Mouse (Mus musculus) megakaryocyte progenitor cell, adult 5-6 weeks (primary cell): ENCODE measurements around the gene Gm17334. TPM values are rescaled to one million over a fixed set of nuclear protein-coding genes. Genes with fewer than 3 reads are reported as not detected.

Experiments
- ATAC-seq: replicated peaks from 2 replicates; pipeline ENCODE4 v1.8.0; 2016; ENCODE audit warnings: mild to moderate bottlenecking, moderate TSS enrichment, inconsistent platforms; ENCODE audit not compliant: poor library complexity
- total RNA-seq, 2 experiments: library from RNA; stranded (forward) in 1 of 2; stranded (reverse) in 1 of 2; fragments of 157-497, 149-512 nt in 1 of 2; fragments of 200-1000 nt in 1 of 2; gene quantifications; 2 replicates each; pipeline versions ENCODE4 v1.2.3 to v1.2.4; 2015 to 2017

Gm17334 gene
- total RNA-seq, 2 experiments from 2014 or later, result 0.37 TPM; not detected in 1

- ATAC-seq, result no peak
These were observed 23.2 kb downstream of the Gm17334 start for GRCm38 (mm10) chr11:53749716-53750352.

GRCm38 (mm10) chr11:53749306-53749705 lies 23.7 kb downstream of the Gm17334 start:
- no peak for ATAC-seq

- ATAC-seq, result peak; percentile 86
These were observed 24.4 kb downstream of the Gm17334 start for GRCm38 (mm10) chr11:53748614-53749013.

- peak; percentile 50 for ATAC-seq
These were observed 25.0 kb downstream of the Gm17334 start for GRCm38 (mm10) chr11:53747985-53748384.

GRCm38 (mm10) chr11:53745260-53745659 lies 27.7 kb downstream of the Gm17334 start:
- ATAC-seq, result no peak

- ATAC-seq, result no peak
These were observed 30.6 kb downstream of the Gm17334 start for GRCm38 (mm10) chr11:53742353-53742752.

GRCm38 (mm10) chr11:53737573-53737946 lies 35.4 kb downstream of the Gm17334 start:
- ATAC-seq, result peak; percentile 81

DNA sequence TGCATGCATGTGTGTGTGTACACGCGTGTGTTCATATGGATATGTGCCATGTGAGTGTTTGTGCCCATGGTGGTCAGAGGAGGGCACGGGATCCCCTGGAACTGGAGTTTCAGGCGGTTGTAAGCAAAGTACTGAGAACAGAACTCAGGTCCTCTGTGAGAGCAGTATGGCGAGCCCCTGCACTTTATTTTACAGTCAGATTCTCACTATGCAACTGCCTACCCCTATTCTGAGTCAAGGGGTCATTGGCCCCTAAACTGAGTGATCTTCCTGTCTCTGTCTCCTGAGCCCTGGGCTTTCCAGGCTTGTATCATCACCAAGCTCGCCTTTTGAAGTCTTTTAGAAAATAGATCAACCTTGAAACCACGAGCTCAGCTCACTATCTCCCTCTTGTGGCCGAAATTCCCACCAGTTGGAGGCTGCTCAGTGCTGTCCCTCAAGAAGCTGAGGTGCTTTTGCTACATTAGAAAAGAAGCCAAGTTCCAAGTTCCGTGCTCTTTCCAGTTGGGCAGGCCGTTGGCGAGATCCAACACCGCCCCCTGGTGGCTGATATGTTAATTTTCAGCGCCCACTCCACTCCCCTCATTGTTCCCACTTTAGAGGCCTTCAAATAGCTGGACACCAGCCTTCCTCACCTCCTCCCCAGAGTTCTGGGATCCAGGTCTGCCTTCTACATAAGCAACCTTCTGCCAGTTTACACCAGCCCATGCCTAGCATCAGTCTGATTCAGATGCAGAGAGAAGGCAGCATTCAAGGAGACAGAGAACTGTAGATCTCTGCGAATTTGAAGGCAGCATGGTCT lies 36.0 kb downstream of the Gm17334 start:
- ATAC-seq, result peak; percentile 80

- ATAC-seq, result peak; percentile 87
These were observed 37.2 kb downstream of the Gm17334 start for GRCm38 (mm10) chr11:53735682-53736245.

DNA sequence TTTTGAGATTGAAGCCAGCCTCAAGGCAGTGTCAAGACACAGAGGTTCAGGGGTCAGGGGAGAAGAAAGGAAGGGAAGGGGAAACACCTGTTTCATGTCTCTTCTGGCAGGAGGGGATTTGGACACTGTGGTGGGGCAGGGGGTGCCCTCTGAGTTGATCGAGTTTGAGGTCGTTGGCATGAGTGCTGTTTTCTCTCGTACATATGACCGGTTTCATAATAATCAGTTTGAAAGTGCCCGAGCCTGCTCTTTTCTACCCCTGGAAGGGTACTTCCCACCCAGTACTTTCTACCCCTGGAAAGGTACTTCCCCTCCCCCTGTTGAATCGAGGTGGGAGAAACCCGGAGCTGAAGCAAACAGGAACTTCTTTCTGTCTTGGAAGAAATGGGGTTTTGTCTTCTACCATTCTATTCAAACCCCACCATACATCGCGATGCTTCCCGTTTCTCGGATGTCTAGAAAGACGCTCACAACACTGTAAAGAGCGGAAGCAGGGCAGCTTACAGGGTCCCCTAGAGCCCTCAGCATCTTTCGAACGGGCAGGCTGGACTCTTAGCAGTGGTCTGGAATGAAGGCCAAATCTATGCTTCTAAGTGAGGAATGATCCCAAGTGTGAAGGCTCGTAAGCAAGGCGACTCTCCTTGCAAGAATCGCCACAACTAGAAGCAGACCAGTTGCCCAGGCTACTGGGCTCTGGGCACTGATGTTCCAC lies 37.9 kb downstream of the Gm17334 start:
- ATAC-seq, result no peak

DNA sequence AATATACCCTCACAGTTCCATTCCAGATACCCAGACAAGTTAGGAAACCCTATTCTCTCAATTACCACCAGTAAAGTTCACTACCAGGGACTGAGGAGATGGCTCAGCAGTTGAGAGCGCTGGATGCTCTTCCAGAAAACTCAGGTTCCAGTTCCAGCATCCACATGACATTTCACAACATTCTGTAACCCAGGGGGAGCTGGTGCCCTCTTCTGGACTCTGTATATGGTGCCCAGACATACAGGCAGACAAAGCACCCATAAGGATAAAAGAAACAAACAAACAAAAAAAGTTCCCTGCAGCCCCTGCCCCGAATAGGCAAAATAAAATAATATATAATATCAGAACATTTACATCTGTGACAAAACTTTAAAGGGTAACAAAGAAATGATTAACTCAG lies 38.6 kb downstream of the Gm17334 start:
- no peak for ATAC-seq

DNA sequence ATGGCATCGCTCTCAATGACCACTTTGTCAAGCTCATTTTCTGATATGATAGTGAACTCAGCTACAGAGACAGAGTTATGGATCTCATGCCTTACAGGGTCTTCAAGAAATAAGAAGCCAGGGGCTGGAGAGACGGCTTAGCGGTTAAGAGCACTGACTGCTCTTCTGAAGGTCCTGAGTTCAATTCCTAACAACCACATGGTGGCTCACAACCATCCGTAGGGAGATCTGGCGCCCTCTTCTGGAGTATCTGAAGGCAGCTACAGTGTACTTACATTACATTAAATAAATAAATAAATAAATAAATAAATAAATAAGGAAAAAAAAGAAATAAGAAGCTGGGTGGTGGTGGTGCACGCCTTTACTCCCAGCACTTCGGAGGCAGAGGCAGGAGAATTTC lies 39.2 kb downstream of the Gm17334 start:
- no peak for ATAC-seq

DNA sequence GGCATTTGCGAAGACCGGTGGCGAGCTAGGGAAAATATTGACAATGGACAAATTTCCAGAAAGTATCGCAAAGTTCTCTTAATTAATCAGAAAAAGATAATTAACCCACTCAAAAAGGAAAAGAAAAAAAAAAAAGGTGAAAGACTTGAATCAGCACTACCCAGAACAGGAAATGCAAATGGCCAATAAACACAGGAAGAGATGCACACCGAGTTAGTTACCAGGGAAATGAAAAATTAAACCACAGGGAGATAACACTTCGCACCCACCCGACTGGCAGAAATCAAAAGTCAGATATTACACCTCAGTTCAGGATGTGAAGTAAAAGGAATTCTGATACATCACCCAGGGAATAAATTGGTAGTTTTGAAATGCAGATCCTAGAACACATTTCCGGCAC lies 40.7 kb downstream of the Gm17334 start:
- ATAC-seq, result no peak

GRCm38 (mm10) chr11:53731457-53731856 lies 41.5 kb downstream of the Gm17334 start:
- ATAC-seq, result no peak

Other genes with a start within 250 kb of the Gm17334 start
- gene Kif3a, start 205.8 kb downstream of the Gm17334 start, total RNA-seq (2015), result 3.9 TPM in 2 replicates
- gene Kif3a, start 205.8 kb downstream of the Gm17334 start, total RNA-seq (2017), result 6.2 and 9.1 TPM in 2 replicates
- gene Il4, start 154.5 kb downstream of the Gm17334 start, total RNA-seq (2015), result not detected in 2 replicates
- gene Il4, start 154.5 kb downstream of the Gm17334 start, total RNA-seq (2017), result not detected in 2 replicates
- not detected in 2 replicates for gene Il13, start 138.5 kb downstream of the Gm17334 start, total RNA-seq (2015)
- gene Il13, start 138.5 kb downstream of the Gm17334 start, total RNA-seq (2017), result not detected in 2 replicates
- 49.3 and 57.7 TPM in 2 replicates for gene Rad50, start 65.9 kb downstream of the Gm17334 start, total RNA-seq (2015)
- 66.5 and 79.1 TPM in 2 replicates for gene Rad50, start 65.9 kb downstream of the Gm17334 start, total RNA-seq (2017)
- gene Il5, start 52.4 kb downstream of the Gm17334 start, total RNA-seq (2015), result not detected in 2 replicates
- gene Il5, start 52.4 kb downstream of the Gm17334 start, total RNA-seq (2017), result not detected in 2 replicates
- gene Irf1, start 3.2 kb downstream of the Gm17334 start, total RNA-seq (2015), result 25.0 and 29.8 TPM in 2 replicates
- gene Irf1, start 3.2 kb downstream of the Gm17334 start, total RNA-seq (2017), result 32.9 and 46.8 TPM in 2 replicates
- 0.93 and 2.4 TPM in 2 replicates for gene Gm12216, start 86.1 kb upstream of the Gm17334 start, total RNA-seq (2015)
- gene Gm12216, start 86.1 kb upstream of the Gm17334 start, total RNA-seq (2017), result 0.21 and 2.2 TPM in 2 replicates
- 8.3 and 11.3 TPM in 2 replicates for gene Slc22a5, start 118.5 kb upstream of the Gm17334 start, total RNA-seq (2015)
- gene Slc22a5, start 118.5 kb upstream of the Gm17334 start, total RNA-seq (2017), result 8.0 and 12.7 TPM in 2 replicates
- 1.4 and 3.0 TPM in 2 replicates for gene Slc22a21, start 207.1 kb upstream of the Gm17334 start, total RNA-seq (2015)
- 0.71 and 2.3 TPM in 2 replicates for gene Slc22a21, start 207.1 kb upstream of the Gm17334 start, total RNA-seq (2017)